Mouse (Mus musculus) small intestine, adult 2 months (tissue): Measurements from ENCODE around the gene Dusp12.

Experiments
- CTCF ChIP-seq: fragments of 200-500 bp; IDR thresholded peaks from 2 replicates; pipeline ENCODE4 v1.5.1; 2012; ENCODE audit warnings: low read depth, mild to moderate bottlenecking, control low read depth, inconsistent platforms, low read length, moderate library complexity, mixed read lengths; ENCODE audit not compliant: insufficient replicate concordance, insufficient read length; ENCODE audit errors: extremely low read depth
- POLR2A ChIP-seq: fragments of 200-500 bp; IDR thresholded peaks from 2 replicates; pipeline ENCODE4 v1.6.1; 2012; ENCODE audit warnings: low read depth, mild to moderate bottlenecking, control low read depth, inconsistent platforms, low read length, moderate library complexity

DNA sequence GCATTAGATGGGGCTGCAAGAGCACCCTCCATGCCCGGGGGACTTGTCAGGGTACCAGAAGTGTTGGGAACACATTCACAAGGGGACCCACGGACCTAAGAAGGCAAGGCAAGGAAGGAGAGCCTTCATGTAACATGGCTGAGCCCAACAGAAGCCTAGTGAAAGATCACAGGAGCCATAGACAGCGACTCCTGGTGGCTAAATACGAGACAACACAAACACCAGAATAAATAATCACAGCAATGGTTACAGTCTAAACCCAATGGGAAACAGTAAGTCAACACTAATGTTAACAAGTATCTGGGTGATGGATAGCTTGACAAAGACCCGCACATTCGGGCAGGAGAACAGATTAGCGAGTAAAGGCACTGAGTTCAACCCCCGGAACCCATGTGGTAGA, 41.0 kb downstream of the Dusp12 start:
- TF ChIP-seq POLR2A (no peak), CTCF (peak; percentile 37; the same call in 1 of the 2 replicates)
